10 mouse cellular contexts compared by ENCODE assay signal in genomic region chr16:89805210-89805609, GRCm38 (mm10).
"Had no signal": no experiment of that assay in that cellular context is flagged by ENCODE, and none has a peak within 500 bp of the region (broad histone marks: within the 10 kb centered on the region; RNA-seq: fewer than 3 reads in every experiment).

No protein-coding gene starts in this region.

- H3K9me3 ChIP-seq: limb, embryonic 13.5 days had no signal

- H3K4me2 ChIP-seq: limb, embryonic 13.5 days had no signal

- DNase-seq: kidney, adult 8-10 months; kidney, postnatal 36 days; left cerebral cortex, postnatal 4 days; lung, adult 18-20 months; right cerebral cortex, adult 18-20 months; right cerebral cortex, postnatal 25 days; thymus, postnatal 36 days had no signal

- H3K27me3 ChIP-seq: limb, embryonic 13.5 days had no signal

- H3K9ac ChIP-seq: limb, embryonic 13.5 days; liver, embryonic 14.5 days had no signal

- H3K27ac ChIP-seq: limb, embryonic 13.5 days; liver, embryonic 14.5 days had no signal

- H3K4me3 ChIP-seq: limb, embryonic 13.5 days had no signal

- ATAC-seq: intestine, postnatal 0 days had no signal
